Mouse (Mus musculus): ENCODE measurements around the gene Atg7.
"Not testable (repeated sequence)": the region's sequence is repeated elsewhere in the genome, so short reads cannot be mapped to it uniquely, and the experiment has no call there.

Atg7 gene

DNA sequence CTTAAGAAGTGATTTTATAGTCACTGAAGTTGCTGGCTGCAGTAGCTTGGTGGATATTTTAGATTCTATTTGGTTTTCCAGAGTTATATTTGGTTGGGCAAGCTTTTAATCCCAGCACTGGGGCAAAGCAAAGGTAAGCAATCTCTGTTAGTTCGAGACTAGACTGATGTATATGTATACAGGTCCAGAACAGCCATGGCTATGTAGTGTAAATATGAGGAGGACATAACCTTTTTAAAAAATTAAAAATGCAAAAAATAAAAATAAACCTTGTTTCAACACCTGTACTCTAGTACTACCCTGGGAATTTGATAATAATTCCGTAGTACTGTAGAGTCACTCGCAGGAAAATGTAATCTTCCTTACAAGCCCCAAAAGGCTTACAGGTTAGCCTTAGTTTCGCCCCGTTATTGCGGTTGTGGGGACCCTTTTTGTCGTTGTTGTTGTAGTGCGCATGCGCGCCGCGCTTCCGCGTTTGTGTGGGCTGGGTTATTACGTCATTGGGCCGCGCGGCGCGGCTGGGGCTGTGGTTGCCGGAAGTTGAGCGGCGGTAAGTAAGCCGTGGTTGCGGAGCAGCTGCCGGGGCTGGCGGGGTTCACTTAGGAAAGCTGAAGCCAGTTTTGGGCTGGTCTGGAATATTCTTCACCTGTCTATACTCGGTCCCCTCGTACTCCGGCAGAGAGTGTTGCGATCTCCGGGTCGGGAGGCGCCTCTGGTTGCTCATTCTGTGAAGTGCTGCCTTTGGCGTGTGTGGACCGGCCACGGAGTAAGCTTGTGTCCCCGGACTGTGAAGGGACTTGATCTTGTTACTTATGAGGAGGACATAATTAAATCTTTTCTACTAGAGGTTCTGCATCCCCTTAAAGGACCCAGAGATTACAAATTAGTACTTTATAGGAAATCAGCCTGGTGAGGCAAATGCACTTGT is at the start of gene Atg7:
Atg7 (plus strand) TSS at position 497 of the 928 bp plus-strand sequence.
- DNase-seq (ENCODE audit: extremely low read depth, low read depth, low spot score): no peak

GRCm38 (mm10) chr6:114614076-114614475 is 28.8 kb upstream of the Atg7 start:
- not testable (repeated sequence) for DNase-seq (ENCODE audit: extremely low read depth, low read depth, low spot score)

GRCm38 (mm10) chr6:114633886-114634285 is 9.0 kb upstream of the Atg7 start:
- DNase-seq (ENCODE audit: extremely low read depth, low read depth, low spot score): not testable (repeated sequence)

DNA sequence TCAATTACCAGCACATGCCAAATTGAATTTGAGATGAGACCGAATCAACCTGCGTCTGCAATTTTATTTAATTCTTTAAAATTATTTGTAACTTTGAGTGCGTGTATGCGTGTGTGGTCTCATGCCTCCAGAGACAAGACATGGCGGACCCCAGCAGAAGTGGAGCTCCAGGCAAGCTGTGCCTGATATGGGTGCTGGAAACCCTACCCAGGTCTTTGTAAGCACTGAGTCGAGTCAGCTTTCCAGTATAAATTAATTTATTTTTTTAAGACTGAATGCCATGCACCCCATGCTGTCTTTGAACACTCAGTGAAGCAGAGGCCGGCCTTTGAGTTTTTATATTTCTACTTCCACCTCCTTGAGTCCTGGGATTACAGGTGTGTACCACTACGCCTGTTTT is 819 bp downstream of the Atg7 start:
- DNase-seq (ENCODE audit: extremely low read depth, low read depth, low spot score): no peak

DNA sequence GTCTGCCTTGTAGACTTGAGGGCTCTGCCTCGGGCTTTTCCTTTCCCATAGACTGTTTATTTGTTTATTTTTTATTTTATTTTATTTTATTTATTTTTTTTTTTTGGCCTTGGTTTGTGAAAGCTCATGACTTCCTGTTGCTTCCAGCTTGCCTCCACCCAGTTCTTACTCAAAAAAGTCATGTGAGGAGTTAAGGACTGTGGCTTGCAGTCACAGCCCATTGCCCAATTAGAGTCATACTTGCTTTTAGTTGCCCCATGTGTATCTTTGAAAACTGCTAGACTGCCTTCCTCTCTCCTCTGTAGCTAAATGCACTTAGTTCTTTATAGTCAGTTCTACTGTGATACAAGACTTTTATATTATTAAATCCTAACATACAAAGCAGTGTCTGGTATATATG is 1.6 kb downstream of the Atg7 start:
- peak; percentile 16 for DNase-seq (ENCODE audit: extremely low read depth, low read depth, low spot score)

DNA sequence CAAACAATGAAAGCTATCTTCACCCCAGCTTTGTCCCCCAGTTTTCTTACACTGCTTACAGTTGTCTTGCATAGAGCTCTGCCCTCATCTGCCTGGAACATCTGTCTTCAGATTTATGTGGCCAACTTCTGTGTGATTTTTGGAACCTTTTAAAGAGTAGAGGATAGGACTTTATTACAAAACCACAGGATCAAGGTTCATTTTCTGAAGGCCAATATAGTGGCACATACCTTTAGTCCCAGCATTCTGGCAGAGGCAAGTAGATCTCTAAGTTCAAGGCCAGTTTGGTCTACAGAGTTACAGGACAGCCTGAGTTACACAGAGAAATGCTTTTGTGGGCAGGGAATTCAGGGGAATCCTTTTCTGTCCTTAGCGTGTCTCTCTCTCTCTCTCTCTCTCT is 3.3 kb downstream of the Atg7 start:
- DNase-seq (ENCODE audit: extremely low read depth, low read depth, low spot score): no peak

GRCm38 (mm10) chr6:114647011-114647410 is 4.1 kb downstream of the Atg7 start:
- no peak for DNase-seq (ENCODE audit: extremely low read depth, low read depth, low spot score)

DNA sequence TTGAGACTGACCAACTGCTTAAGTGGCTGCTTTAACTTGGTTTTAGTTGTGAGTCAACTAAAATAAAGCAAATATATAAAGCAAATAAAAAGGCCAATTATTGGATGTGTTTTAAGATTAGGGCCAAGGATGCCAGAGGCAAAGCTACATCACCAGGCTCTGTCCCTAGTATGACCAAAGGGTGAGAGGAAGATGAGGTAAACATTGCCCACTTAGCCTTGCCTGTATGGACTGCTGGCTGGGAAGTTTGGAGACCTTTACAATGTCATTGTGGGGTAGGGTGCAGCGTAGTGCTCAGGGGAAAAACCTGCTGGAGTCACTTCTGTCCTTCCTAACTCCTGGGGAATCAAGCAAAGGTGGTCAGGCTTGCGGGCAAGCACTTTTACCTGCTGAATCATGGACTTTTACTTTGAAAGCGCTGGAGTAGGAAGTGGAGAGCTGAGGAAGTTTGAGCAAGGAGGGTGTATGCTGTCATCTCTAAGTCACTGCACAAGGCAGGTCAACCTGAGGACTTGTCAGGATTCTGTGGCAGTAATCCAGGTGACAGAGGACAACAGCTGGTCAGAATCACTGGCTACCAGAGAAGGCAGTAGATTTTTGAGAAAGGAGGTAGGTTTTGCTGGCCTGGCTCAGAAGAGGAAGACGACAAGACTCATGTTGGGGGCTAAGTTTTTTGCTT is 5.6 kb downstream of the Atg7 start:
- no peak for DNase-seq (ENCODE audit: extremely low read depth, low read depth, low spot score)

DNA sequence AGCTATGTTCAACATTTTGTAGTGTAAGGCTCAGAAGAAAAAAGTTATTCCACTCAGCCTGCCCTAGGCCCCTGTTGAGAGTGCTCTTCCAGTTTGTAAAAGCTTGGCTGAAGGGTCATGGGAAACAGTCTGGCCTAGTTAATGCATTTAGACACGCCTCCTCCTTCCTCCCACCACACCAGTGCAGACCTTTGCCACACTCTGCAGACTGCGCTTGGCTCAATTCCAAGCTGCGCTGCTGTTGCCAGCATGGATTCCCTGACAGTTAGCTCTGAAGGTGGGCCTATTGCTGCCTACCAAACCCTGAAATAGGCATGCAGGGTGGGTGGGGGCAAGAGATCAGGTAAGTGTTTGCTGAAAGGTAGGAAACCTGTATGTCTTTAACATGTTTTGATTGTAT is 9.3 kb downstream of the Atg7 start:
- no peak for DNase-seq (ENCODE audit: extremely low read depth, low read depth, low spot score)

GRCm38 (mm10) chr6:114656826-114657600 is 14.1 kb downstream of the Atg7 start:
- no peak for DNase-seq (ENCODE audit: extremely low read depth, low read depth, low spot score)

DNA sequence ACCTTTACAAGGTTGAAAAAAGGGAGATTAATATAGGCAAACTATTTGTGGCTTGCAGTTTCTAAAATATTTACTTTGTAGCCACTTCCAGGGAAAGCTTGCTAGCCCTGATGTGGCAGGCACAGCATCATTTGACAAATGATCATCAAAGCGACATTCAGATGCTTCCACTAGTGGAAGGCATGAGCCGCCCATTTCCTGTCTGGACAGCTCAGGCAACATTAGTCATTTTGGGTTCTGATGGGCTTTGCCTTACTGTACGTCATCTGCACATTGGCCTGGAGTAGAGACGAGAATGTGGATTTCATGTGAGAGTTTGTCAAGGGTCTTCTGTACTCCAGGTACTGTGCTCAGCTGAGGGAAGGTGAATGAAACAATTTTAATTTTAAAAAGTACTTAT is 14.9 kb downstream of the Atg7 start:
- no peak for DNase-seq (ENCODE audit: extremely low read depth, low read depth, low spot score)

- DNase-seq (ENCODE audit: extremely low read depth, low read depth, low spot score): no peak
Observed at GRCm38 (mm10) chr6:114659278-114659991, 16.5 kb downstream of the Atg7 start.

GRCm38 (mm10) chr6:114659992-114660800 is 17.3 kb downstream of the Atg7 start:
- no peak for DNase-seq (ENCODE audit: extremely low read depth, low read depth, low spot score)

DNA sequence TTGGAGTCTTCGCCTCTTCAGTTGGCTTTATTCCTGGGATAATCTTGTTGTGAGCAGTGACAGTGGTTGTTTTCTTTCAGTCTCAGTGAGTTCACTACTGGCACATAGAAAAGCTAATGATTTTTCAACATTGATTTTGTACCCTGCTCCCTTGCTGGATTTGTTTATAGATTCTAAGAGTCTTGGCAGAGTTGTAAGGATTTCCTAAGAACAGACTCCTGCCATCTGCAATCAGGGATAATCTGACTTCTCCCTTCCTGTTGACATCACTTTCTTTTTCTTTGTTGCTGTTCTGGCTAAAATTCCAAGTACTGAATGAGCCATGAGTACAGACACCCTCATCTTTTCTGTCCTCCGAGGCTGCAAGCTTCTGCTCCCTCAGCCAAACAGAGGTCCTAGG is 20.8 kb downstream of the Atg7 start:
- no peak for DNase-seq (ENCODE audit: extremely low read depth, low read depth, low spot score)

GRCm38 (mm10) chr6:114664716-114665115 is 21.8 kb downstream of the Atg7 start:
- DNase-seq (ENCODE audit: extremely low read depth, low read depth, low spot score): no peak

DNA sequence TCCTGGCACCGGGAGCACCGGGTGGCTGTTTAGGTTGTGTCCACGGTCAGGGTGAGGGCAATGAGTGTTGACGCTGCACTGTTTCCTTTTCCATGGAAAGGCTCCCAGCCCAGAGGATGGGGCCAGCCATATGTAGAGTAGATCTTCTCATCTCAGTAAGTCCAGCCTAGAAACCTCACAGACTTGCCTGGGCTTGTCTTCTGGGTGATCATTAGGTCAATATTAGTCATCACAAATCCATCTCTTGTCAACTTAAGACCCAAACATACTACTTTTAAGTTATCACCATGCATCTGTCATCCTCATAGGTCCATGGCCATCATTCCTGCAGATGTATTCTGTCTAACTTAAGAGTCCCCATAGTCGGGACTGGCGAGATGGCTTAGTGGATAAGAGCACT is 24.6 kb downstream of the Atg7 start:
- no peak for DNase-seq (ENCODE audit: extremely low read depth, low read depth, low spot score)

DNA sequence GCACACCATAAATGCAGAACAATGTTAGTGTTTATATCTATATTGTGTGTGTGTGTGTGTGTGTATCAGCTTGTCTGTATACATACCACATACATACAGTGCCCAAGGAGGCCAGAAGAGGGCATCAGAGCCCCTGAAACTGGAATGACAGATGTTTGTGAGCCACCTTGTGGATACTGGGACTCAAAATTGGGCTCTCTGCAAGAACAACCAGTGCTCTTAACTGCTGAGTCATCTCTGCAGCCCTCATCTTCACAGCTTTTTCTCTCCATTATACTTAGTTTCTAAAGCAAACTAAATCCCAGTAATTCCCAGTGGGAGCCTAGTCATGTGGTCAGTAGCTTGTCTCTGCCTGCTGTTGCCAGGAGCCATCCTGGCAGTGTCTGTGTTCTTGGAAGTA is 31.9 kb downstream of the Atg7 start:
- DNase-seq (ENCODE audit: extremely low read depth, low read depth, low spot score): no peak

GRCm38 (mm10) chr6:114676091-114676490 is 33.2 kb downstream of the Atg7 start:
- no peak for DNase-seq (ENCODE audit: extremely low read depth, low read depth, low spot score)

DNA sequence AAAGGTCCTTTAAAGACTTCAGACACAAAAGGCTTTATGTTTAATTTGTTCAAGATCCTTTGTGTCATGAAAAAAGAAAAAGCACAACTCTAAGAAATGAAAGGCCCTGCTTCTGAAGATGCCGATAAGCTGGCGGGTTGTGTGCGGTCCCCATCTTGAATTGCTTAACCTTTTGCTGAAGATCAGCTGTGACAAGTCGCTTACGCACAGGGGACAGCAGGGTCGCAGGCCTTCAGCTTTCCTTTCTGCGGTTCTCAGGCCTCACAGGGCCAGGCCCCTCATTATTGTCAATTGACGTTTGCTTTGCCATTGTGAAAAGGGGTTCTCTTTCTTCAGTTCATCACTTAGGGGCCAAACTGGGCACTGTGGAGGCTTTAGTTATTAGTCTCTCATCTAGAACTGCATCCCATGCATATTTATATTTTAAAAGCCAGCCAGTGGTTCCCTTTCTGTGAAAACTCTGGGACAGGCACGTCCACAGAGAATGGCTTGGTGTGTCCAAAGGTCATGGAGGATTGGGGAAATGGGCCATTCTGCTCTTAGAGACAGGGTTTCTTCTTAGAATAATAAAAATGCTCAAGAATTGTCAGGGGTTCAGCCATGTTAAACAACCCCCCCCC is 39.3 kb downstream of the Atg7 start:
- DNase-seq (ENCODE audit: extremely low read depth, low read depth, low spot score): no peak

DNA sequence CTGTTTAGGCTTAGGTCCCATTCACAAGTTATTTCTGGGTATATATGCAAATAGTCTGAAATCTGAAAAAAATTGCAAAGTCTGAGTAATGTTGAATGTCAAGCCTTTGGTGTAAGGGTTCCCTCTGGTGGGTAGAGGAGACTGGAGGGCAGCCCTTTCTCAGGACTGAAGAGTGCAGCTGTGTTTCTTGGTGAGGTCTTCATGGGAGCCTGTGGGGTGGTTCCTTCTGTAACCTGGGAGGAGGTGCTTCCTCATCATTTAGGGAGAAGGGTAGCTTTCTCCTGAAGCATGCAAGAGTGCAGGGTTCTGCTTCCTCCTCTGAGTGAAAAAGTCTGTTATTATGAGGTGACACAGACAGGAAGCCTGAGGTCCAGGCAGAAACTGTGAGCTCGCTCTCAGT is 40.8 kb downstream of the Atg7 start:
- DNase-seq (ENCODE audit: extremely low read depth, low read depth, low spot score): no peak
